Mouse (Mus musculus) small intestine, adult 2 months (tissue): ENCODE data around the gene Nanos2. TPM values are rescaled to one million over a fixed set of nuclear protein-coding genes. Genes with fewer than 3 reads are reported as not detected.

ENCODE experiments used
- H3K27ac ChIP-seq: fragments of 200-500 bp; 2 replicates; pipeline ENCODE4 v1.5.1; 2012; ENCODE audit warnings: low read depth, low read length, control low read depth, inconsistent platforms; ENCODE audit not compliant: insufficient read depth
- H3K27me3 ChIP-seq: fragments of 200-500 bp; 2 replicates; pipeline ENCODE4 v1.6.1; 2012; ENCODE audit warnings: mild to moderate bottlenecking, moderate library complexity, low read length, inconsistent platforms; ENCODE audit not compliant: control insufficient read depth, insufficient read depth
- H3K36me3 ChIP-seq: fragments of 200-500 bp; 2 replicates; pipeline ENCODE4 v1.6.1; 2012; ENCODE audit warnings: mild to moderate bottlenecking, low read length, control low read depth, inconsistent platforms; ENCODE audit not compliant: control insufficient read depth, insufficient read depth
- H3K4me1 ChIP-seq: fragments of 200-500 bp; 2 replicates; pipeline ENCODE4 v1.6.1; 2012; ENCODE audit warnings: low read length, inconsistent platforms, mixed read lengths; ENCODE audit not compliant: control insufficient read depth, insufficient read depth, insufficient read length
- H3K4me3 ChIP-seq: fragments of 200-500 bp; 2 replicates; pipeline ENCODE4 v1.5.1; 2012; ENCODE audit warnings: low read depth, mild to moderate bottlenecking, control low read depth, inconsistent platforms, low read length, moderate library complexity
- CTCF ChIP-seq: fragments of 200-500 bp; IDR thresholded peaks from 2 replicates; pipeline ENCODE4 v1.5.1; 2012; ENCODE audit warnings: low read depth, mild to moderate bottlenecking, control low read depth, inconsistent platforms, low read length, moderate library complexity, mixed read lengths; ENCODE audit not compliant: insufficient replicate concordance, insufficient read length; ENCODE audit errors: extremely low read depth
- POLR2A ChIP-seq: fragments of 200-500 bp; IDR thresholded peaks from 2 replicates; pipeline ENCODE4 v1.6.1; 2012; ENCODE audit warnings: low read depth, mild to moderate bottlenecking, control low read depth, inconsistent platforms, low read length, moderate library complexity
- WGBS: fragments of 180-500 bp; shearing (Covaris S2); methylation state at CpG from one replicate; pipeline ENCODE4 v1.1.7; 2018; 5-methylcytosine and 5-hydroxymethylcytosine counted together
- polyA plus RNA-seq: library from polyadenylated mRNA; depleted of rRNA; stranded (reverse); fragments of >200 nt; gene quantifications from 2 replicates; pipeline ENCODE4 v1.2.3, GENCODE M21; 2012

Gene Nanos2
- polyA plus RNA-seq, 1 experiment, result not detected

GRCm38 (mm10) chr7:18990601-18991295 is 3.5 kb downstream of the Nanos2 start, which contains the start of gene Mypop:
Gene Mypop, plus strand, starts transcription at chr7:18991245.
- Histone ChIP-seq H3K4me3 (peak within 1 kb of the TSS; percentile 56), H3K36me3 (no peaks in the 10 kb centered on the region)
- under 1% methylated on average over 37 of the region's 37 CpGs for WGBS

GRCm38 (mm10) chr7:18991660-18992293 is 4.6 kb downstream of the Nanos2 start:
- WGBS, result 2% methylated on average over 59 of the region's 59 CpGs
- TF ChIP-seq POLR2A (no peak), CTCF (no peak)
- Histone ChIP-seq H3K4me1 (peaks cover 9% of the 10 kb centered on the region), H3K27me3 (peaks cover 10% of the 10 kb centered on the region), H3K27ac (no peak overlapping the region), H3K36me3 (no peaks in the 10 kb centered on the region), H3K4me3 (peak overlapping the region; percentile 56)

More at GRCm38 (mm10) chr7:18990601-18991295, 3.5 kb downstream of the Nanos2 start, which contains the start of gene Mypop:
- H3K27ac ChIP-seq, result no peak within 1 kb of the TSS
- TF ChIP-seq POLR2A (no peak), CTCF (peak; percentile 16; the same call in 1 of the 2 replicates)
- peaks cover 10% of the 10 kb centered on the region for H3K27me3 ChIP-seq
- peaks cover 9% of the 10 kb centered on the region for H3K4me1 ChIP-seq

GRCm38 (mm10) chr7:18992294-18992675 is 5.1 kb downstream of the Nanos2 start:
- Histone ChIP-seq H3K4me3 (peak overlapping the region; percentile 56), H3K27ac (no peak overlapping the region), H3K4me1 (peaks cover 9% of the 10 kb centered on the region), H3K36me3 (no peaks in the 10 kb centered on the region), H3K27me3 (peaks cover 10% of the 10 kb centered on the region)
- TF ChIP-seq POLR2A, result no peak
- TF ChIP-seq CTCF, result no peak
- 5% methylated on average over 31 of the region's 31 CpGs for WGBS

- no peak overlapping the region for H3K27ac ChIP-seq
- H3K27me3 ChIP-seq, result peaks cover 8% of the 10 kb centered on the region
- WGBS, result 96% methylated on average over 5 of the region's 5 CpGs
- no peaks in the 10 kb centered on the region for H3K36me3 ChIP-seq
- peaks cover 9% of the 10 kb centered on the region for H3K4me1 ChIP-seq
- H3K4me3 ChIP-seq, result no peak overlapping the region
- TF ChIP-seq CTCF (no peak), POLR2A (no peak)
These were observed 5.8 kb downstream of the Nanos2 start for GRCm38 (mm10) chr7:18993036-18993435.

- H3K36me3 ChIP-seq, result no peaks in the 10 kb centered on the region
- H3K27ac ChIP-seq, result no peak overlapping the region
- no peak overlapping the region for H3K4me3 ChIP-seq
- 42% methylated on average over 9 of the region's 9 CpGs for WGBS
- H3K27me3 ChIP-seq, result no peaks in the 10 kb centered on the region
- H3K4me1 ChIP-seq, result peaks cover 10% of the 10 kb centered on the region
- no peak for TF ChIP-seq CTCF
- TF ChIP-seq POLR2A, result no peak
These were observed 11.6 kb downstream of the Nanos2 start for GRCm38 (mm10) chr7:18998835-18999234.

GRCm38 (mm10) chr7:19000421-19000820 is 13.2 kb downstream of the Nanos2 start:
- Histone ChIP-seq H3K36me3 (peaks cover 1% of the 10 kb centered on the region; the same call in 1 of the 2 replicates), H3K4me1 (peaks cover 21% of the 10 kb centered on the region), H3K27ac (no peak overlapping the region), H3K27me3 (no peaks in the 10 kb centered on the region), H3K4me3 (peak overlapping the region; percentile 63)
- WGBS, result 59% methylated on average over 10 of the region's 10 CpGs
- TF ChIP-seq CTCF (no peak), POLR2A (no peak)
